Mouse (Mus musculus) fibroblast of lung, adult 2 months (primary cell): ENCODE measurements around the gene Cks1b.

Experiments
- DNase-seq: peaks from one replicate; pipeline ENCODE4 v3.0.0-alpha.2; 2011; ENCODE audit warnings: low read depth

Gene Cks1b

DNA sequence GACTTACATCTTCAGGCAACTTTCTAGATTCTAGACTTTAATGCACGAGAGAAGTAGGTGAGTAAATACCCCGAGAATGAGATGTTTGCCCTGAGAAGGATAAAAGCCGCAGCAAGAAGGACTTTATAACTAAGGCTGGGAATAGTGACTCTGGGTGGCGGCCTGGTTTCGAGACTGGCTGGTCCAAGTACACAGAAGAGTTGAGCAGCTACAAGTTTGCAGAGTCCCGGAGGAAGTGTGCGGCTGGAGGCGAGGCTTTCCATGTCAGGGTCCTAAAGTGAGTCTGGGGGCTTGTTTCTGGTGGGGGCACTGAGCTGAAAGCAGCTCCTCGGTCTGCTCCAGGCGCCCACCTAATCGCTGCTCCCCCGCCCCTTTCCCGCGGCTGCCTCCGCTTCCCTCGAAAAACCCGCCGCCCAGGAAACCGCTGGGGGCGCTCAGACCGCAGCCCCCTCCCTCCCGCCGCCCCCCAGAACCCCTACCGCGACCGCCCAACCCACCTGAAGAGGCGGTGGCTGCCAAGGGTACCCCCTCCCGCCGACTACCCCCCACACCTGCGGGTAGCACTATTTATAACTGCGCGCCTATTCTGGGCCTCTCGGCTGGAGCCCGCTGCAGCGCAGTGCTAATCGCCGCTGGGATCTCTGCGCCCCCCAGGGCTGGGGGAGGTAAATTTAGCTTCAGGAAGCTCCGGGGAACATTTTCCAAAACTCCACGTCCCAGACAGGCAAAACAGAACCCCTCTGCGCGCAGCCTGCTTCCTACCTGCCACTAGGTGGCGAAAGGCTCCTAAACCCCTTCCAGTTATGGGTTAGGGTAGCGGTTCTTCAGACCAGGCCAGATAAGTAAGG, 22.2 kb downstream of the Cks1b start:
- DNase-seq = no peak

DNA sequence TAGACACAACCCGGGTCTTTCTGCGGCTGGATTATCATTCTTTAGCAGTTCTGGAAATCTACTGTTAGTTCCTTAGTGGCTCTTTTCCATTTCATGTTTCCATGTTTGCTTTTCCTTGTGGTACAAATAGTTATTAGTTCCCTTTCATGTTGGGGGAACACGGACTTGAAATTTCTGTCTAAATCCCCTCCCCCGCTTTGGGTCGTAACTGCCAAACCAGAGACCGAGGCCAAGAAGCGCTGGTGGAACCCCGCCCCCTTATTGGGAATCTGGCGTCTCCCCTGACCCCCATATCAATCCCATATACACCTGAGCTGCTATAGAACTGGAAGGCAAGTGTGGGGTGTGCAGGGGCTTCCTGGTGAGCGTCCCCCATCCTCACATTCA, 22.8 kb downstream of the Cks1b start:
- DNase-seq = no peak

DNA sequence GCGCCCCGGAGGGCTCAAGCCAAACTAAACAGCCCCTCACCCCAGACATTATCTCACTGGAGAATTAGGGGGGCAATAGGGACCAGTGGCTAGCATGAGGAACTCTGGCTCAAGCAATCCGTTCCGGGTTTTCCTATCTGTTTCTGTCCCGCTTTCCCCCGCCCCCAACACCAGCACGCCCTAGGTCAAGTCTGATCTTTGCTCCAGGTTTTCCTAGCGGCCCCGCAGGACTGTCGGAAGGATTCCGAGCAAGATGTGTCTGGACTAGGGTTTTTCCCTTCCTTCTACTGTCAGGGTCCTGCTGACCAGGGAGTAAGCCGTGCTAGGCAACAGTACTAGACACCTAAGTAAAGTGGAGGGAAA, 23.3 kb downstream of the Cks1b start:
- no peak for DNase-seq

DNA sequence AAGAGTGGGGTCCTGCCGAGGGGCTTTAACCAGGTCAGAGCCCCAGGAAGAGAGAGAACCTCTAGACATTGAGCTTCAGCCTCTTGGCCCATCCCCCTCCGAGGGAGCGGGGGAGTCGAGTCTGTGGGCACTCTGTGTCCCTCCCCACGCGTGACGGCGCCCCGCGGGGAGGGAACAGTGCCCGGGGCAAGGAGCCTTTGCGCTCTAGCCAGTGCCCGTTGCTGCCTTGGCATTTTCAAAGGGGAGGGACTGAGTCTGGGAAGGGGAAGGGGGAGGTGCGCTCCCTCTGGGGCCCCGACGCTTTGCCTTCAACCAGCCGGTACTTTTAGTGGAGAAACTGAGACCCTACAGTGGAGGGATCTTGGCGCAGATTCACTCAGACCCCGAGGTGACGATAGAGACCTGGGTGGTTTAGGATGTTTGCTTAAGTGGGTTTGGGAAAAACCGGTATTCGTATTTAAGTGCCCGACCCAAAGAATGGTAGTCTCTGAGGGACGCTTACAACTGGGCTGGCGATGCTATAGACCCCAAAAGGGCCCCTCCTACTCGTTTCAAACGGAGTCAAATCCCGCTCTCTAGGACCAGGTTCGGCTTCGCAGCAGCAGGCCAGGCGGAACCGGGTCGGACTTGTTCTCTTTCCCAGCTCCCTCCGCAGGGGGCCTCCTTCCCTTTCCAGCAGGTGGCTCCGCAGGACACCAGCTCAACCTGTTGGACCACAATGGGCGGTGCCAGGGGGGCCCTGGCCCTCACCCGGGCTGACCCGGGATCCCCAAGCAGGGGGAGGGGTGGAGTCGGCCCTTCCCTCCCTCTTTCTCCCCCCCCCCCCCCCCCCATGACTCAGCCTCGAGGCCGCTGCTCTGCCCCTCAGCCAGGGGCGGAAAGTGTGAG, 23.9 kb downstream of the Cks1b start, which contains the start of gene Zbtb7b:
Gene Zbtb7b, minus strand, starts transcription at position 771 of the 888 bp plus-strand sequence.
- DNase-seq = no peak

DNA sequence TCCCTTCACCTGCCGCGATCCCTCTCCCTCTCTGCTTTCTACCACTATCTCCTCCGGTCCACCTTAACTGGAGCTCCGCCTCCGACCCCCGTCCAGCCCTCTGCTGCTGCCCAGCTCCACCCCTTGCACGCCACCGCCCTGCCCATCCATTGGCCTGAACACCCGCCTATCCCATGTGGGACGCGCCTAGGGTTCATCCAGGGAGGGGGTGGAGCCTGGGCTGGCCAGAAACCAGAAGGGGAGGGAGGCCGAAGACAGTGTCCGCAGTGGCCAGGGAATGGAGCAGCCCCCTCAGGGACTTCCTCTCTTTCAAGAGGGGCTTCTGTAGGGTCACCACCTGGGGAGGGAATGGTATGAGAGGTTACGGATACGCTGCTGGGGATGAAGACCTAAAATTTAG, 24.6 kb downstream of the Cks1b start:
- peak; percentile 95 for DNase-seq

DNA sequence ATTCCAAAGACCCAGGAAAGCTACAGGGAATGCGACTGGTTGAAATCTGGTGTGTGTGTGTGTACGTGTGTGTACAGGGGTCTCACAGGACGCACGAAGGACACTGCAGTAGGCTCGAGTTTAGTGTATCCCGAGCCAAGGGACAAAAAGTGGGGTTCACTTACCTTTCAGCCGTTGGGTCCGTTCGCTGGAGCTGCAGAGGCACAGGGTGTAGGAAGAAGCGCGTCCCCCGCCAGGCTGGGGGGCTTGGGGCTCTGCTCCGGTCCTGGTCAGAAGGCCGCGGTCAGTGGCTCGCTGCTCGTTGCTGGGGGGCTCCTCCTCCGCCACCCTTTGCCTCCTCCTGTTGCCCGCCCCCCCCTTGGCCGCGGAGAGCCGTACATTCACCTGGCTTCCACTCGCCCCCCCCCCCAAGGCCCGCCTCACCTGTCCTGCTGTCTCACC, 25.3 kb downstream of the Cks1b start:
- DNase-seq = no peak

DNA sequence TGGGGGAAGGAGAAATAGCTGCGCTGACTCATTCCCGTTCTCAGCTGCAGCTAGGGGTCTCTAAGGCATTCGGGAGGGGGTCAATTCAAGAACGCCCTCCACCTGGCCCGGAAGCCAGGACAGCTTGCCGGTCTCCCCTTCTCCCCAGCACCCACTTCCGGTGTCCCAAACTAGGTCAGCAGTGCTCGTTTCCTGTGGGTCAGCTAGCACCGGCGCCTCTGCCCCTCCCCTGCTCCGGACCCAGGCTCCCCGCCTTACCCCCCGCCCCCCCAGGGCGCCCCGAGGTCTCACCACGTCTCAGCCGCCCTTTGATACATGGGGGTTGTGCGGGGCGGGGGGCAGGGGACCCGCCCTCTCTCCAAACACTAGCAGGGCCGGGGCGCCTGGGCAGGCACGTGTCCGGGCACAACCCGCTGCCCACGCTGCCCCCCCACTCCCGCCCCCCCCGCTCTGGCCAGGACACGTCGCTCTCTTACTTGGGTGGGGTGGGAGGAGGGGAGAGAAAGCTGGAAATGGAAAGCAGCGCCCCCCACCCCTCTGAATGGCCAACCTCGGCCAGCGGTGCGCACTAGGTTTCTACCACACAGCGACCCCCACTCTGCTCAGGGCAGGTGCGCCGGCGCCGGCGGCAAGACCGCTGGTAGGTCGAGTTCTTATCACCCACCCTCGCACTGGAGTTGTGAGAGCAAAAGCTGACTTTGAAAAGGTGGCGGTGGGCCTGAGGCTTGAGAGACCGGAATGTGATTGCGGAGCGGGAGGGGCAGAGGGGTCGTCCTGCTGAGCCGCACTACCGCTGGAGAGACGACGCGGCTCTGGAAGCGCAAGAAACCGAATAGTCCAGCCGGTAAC, 26.3 kb downstream of the Cks1b start:
- no peak for DNase-seq

DNA sequence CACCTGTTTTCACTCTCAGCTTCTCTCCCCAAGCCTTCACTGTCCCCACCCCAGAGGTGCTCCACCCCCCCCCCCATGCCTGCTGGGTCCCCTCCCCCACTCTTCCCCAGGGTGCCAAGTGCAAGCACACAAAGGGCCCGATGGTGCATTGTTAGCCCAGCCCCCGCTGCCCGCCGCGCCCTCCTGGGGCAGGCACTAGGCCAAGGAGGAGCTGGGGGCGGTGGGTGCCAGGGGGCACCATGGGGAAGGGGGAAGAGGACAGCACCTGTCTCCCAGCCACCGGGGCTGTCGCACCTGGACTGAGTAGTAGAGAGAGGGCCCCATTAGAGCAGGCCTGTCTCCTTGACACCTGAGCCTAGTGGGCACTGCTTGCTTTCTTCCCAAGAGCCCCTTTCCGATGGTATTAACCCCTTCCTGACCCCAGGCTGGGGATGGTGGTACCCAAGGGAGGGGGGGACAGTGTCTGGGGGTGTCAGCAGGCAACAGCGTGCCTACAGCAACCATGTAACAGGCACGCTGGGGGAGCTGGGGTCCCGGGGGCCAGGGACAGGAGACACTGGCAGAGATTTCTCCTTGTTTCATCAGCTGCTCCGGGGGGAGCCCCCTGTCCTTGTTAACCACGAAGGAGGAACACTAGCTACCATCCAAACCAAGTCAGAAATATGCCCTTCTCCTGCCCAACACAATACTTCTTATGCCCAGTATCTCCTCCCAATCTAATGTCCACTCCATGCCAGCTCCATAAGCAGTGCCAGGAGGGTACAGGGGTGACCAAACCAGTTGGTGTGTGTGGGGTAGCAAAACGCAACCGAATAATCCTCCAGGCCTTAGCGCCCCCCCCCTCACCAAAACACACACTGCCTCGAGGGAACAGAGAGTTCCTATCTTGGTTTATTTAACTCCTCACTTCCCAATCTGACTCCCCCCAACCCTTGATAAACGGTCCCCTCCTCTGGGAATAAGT, 27.2 kb downstream of the Cks1b start:
- no peak for DNase-seq

DNA sequence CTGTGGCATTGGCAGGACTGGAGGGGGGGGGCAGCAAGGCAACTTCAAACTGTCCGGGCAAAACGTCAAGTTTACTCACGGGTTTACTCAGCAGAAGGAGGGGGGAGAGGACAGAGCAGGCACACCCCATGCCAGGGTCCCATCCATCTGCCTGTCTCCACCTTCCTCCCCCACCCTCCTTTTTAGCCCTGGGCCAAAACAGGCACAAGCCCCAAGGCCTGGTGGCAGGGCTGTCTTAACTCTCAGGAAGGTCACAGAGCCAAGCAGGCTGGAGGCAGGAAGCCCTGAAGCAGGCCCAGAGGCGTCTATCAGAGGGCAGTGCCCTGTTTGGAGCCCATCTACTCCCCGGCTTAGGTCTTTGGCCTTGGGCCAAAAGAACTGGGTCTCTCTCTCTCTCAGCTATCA, 28.1 kb downstream of the Cks1b start:
- no peak for DNase-seq

DNA sequence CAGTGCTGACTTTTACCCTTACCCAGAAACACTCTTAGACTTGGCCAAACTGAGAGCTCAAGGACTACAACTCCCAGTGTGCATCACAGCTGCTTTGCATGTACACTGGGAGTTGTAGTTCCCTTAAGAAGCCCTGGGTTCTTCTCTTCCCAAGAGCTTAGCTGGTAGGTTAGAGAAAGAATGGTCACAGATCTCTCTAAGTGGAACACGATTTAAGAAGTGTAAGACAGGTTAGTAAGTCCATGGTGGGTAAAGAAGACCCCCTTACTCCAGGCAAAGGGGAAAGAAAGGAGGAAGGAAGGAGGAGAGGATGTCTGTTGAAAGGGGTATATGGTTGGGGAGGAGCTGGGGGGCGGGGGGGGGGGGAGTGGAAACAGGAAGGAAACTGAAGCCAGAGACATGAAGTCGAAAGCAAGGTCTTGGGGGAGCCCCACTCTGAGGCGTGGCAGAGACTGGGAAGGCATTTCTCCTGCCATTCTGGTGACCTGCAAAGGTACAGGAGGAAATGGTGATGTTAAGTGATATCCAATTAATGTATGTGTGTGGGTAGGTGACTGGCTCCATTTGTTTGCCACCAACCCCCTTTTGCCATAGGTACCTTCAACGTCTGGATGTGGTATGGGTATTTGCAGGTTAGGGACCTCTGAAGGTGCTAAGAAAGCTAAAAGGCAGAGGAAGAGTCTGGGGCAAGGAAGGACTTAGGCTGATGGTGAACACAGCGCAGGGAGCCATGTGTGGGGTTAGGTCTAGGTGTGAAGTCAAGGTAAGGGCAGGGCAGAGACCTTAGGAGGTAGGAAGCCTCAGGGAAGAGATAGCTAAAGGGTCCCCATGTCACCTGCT, 29.1 kb downstream of the Cks1b start:
- DNase-seq = no peak

DNA sequence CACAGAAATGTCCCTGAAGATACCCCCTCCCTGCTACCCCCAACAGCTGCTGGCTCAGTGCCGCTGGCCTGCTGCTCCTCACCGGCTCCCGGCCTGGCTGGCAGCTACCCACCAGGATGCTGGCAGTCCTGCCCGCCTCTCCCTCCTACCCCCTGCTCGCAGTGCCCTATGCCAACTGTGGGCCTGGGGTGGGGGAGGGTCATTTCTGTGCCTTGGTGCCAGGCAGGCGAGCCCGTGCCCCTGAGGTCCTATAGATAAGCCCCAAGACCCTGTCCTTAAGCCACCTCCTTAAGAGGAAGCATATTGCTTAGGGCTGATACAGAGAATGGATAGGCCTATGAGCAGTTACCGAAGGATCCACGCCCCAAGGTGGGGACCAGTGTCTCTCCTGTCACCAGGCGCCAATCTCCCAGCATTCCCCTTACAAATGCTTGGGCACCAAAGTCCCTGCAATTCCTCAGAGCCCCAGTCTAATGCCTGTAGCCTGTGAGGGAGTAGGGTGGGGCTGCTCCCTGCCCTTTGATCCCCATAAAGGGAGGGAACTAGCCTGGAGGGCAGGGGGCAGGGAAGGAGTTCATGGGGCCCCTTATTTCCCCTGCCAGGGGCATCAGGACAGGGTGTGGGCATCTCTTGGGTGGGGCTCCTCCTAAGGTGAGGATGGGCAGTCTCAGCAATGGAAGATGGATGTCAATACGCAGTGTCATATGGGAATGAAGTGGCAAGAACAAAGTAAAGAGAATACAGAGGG, 29.9 kb downstream of the Cks1b start:
- no peak for DNase-seq

DNA sequence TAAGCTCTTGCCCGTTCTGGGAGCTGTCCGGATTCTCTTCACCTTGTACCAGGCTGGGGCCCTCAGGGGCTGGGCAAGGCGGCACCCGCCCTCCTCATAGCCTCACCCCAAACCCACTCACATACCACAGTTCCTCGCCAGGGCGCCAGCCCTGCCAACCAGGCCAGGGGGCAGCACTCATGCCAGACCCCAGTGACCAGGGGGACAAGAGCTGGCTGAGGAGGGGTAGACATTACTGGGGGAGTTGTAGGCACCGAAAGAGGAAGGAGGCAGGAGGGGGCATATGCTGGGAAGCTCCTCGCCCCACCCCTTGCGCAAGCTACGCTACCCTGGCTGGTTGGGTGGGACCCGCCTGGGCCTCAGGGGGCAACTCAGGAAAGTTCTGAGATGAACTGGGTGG, 30.6 kb downstream of the Cks1b start:
- no peak for DNase-seq

DNA sequence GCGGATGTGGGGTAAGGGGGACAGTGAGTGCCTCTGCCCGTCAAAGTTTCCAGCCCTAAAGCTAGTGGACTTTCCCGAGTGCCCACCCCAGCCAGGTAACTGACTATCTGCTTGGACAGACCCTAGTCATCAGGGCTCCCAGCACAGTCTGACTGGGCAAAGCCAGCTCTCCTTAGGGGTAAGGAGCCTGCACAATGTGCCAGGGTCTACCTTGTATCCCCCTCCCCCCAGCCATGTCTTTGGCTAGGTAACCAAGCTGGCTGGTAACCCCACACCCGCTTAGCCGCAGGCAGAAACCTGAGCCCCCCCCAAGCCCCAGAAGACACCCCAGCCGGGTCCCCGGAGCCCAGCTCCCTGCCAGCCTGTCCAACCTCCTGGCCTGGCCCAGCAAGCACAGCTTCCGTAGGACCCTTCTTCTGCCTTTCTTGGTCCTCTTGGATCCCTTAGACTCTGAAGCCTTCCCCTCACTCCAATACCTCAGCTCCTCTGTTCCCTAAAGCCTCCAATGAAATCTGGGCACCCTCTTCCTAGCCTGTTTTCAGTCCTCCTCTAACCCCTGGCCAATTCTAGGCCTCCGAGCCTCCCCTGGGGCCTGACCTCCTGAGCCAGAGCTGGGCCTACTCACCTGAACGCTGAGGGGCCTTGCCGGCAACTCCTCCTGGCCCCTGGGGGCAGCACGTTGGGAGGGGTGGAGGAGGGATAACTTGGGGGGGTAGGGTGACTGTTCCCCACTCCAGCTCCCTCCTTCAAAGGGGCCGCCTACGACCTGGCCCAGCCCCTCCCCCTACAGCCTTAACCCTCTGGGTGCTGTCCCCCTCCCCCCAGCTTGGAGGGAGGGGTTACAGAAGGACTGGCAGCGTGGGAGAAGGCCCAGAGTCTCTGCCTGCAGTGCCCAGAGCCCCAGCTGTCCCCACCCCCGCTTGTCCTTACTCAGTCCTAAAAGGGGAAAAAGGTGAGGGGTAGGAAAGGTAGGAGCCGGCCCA, 31.5 kb downstream of the Cks1b start:
- DNase-seq = no peak

DNA sequence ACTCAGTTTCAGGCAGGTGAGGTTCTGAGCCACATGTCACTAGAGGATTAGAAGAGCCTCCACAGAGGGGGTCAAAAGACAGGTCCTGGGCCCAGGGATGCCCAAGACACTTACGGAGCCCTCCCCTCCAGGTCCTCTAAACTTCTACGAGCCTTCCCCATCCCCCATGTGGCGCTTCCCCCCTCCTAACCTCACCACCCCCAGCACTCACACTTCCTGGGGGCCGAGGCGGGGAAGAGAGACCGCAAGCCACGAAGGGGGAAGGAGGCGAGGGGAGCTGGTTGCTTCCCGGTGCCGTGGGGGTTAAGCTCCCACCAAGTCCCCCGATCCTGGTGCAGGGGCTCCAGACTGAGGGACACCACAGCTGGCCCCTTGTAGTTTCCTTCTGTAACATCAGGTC, 32.7 kb downstream of the Cks1b start:
- DNase-seq = no peak

DNA sequence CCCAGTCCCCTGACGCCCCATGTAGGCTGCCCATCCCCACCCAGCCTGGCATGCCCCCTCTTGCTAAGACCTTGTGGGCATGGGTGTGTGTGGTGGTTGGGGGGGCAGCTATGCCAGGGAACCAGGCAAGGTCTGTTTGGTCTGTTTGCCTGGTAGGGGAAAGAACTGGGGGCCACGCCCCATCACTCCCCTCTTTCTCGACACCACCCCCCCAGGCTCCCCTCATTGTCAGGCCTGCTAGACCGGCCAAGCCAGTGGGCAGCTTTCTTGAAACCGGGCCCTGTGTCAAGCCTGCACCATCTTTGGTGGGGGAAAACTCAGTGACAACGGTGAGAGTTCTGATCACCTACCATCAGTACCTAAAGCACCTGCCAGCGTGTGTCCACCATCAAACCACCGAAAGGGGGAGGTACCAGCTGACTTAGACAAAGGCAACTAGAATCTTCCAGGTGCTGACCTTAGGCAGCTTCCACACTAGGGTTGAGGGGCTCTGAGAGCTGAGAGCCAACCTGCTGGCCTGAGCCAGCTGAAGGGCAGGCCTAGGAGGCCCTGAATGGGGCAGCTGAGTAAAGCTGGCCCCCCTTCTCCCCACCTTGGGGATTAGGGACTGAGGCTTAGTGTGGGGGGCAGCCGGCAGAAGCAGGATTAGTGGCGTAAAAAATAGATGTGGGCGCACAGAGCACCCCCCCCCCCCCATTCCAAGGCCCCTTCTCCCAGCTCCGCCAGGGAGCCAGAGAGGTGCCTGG, 33.7 kb downstream of the Cks1b start:
- DNase-seq = no peak

DNA sequence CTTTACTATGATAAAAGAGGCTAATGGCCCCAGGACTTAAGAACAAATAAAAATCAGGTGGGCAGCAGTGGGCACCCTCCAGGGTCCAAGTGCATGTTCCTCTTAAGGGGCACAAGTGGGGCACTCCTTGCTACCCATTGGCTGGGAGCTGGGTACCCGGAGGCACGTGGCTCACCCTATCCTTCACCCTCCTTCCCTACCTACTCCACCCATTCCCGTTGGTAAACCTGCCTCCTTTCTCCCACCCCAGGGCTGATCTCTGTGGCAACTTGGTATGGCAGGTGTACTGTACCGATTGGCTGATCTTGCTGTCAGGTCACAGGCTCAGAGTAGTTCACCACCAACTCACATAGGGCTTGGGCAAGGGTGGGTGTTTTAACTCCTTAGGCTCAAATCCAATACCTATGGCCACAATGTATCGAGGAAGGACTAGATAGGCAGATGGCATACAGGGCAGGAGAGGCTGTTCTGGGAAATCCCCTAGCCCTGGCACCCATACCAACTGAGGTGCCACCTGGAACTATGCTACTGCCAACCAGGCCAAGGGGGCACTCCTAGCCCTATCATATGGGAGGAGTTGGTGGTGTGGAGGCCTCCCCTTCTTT, 34.4 kb downstream of the Cks1b start:
- no peak for DNase-seq

DNA sequence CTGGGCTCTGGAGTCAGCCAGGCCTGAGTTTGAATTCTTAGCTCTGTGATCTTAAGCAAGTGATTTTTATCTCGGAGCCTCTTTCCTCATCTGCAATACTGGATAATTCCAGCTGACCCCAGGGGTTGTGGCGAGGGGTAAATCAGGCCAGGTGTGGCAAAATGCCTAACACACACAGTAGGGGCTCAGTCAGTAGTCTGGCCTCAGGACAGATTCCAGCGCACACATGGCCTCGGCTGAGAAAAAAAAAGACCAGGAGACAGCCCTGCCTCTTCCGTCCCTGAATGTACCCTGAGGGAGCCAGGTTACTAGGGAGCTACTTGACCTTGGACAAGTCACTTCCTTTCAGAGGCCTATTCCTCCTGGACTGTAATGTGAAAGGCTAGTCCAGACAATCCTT, 35.2 kb downstream of the Cks1b start:
- no peak for DNase-seq
